ENCODE assay signal across 8 mouse cellular contexts in genomic region chr2:172938761-172939638, GRCm38 (mm10). TPM values are rescaled to one million over a fixed set of nuclear protein-coding genes. Genes with fewer than 3 reads are reported as not detected.
A peak's percentile ranks its signal among the peaks of the same experiment; 100 is the strongest.
DNase-seq lines count a peak whose midpoint lies in the region; ATAC-seq and TF ChIP-seq lines count a peak whose summit lies in the region.

No protein-coding gene starts in this region.

- H3K9ac ChIP-seq in hindbrain, embryonic 16.5 days (ENCODE audit: low read depth, low read length) = peak overlapping the region; percentile 63
- peak overlapping the region; percentile 39; the same call in 1 of the 2 replicates for H3K9ac ChIP-seq in liver, adult 2 months (ENCODE audit: low read depth, low read length)
- H3K9ac ChIP-seq in stomach, embryonic 16.5 days (ENCODE audit: low read length) = peak overlapping the region; percentile 79

- H3K4me1 ChIP-seq in lung, adult 2 months (ENCODE audit: control insufficient read depth, insufficient read depth, low read length) = peaks cover 5% of the 10 kb centered on the region; the same call in 1 of the 2 replicates
- H3K4me1 ChIP-seq in hindbrain, embryonic 16.5 days (ENCODE audit: control insufficient read depth, insufficient read depth, low read depth, low read length) = peaks cover 38% of the 10 kb centered on the region
- H3K4me1 ChIP-seq in liver, adult 2 months (ENCODE audit: control insufficient read depth, insufficient read depth, low read length) = 0 out of 2 replicates have a peak, but pooled peaks cover 3% of the 10 kb centered on the region
- peaks cover 43% of the 10 kb centered on the region for H3K4me1 ChIP-seq in stomach, embryonic 16.5 days (ENCODE audit: control insufficient read depth, insufficient read depth, low read length)

- peaks cover 66% of the 10 kb centered on the region for H3K27me3 ChIP-seq in hindbrain, embryonic 16.5 days (replicated peaks; ENCODE audit: control insufficient read depth, insufficient read depth, low read length)
- H3K27me3 ChIP-seq in liver, adult 2 months (ENCODE audit: control insufficient read depth, insufficient read depth, low read length) = peaks cover 8% of the 10 kb centered on the region
- H3K27me3 ChIP-seq in stomach, embryonic 16.5 days (ENCODE audit: control insufficient read depth, insufficient read depth, low read length) = peaks cover 4% of the 10 kb centered on the region; the same call in 1 of the 2 replicates

- peak overlapping the region; percentile 96 for H3K4me2 ChIP-seq in hindbrain, embryonic 16.5 days (ENCODE audit: low read length)
- peak overlapping the region; percentile 99 for H3K4me2 ChIP-seq in stomach, embryonic 16.5 days (ENCODE audit: low read depth, low read length)

- H3K4me3 ChIP-seq in lung, adult 2 months (replicated peaks; ENCODE audit: extremely low read depth, low read depth, low read length) = no peak overlapping the region
- peak overlapping the region; percentile 56 for H3K4me3 ChIP-seq in hindbrain, embryonic 16.5 days (ENCODE audit: low read length)
- peak overlapping the region; percentile 63; the same call in 1 of the 2 replicates for H3K4me3 ChIP-seq in liver, adult 2 months (ENCODE audit: insufficient read depth, low read depth, low read length)
- H3K4me3 ChIP-seq in stomach, embryonic 16.5 days (replicated peaks; ENCODE audit: low read length) = peak overlapping the region; percentile 68

- H3K27ac ChIP-seq in hindbrain, embryonic 16.5 days (ENCODE audit: low read depth, low read length) = no peak overlapping the region; the same call in 1 of the 2 replicates
- H3K27ac ChIP-seq in liver, adult 2 months (replicated peaks; ENCODE audit: insufficient read depth, low read depth, low read length) = no peak overlapping the region
- H3K27ac ChIP-seq in stomach, embryonic 16.5 days (ENCODE audit: low read length) = peak overlapping the region; percentile 72

- H3K9me3 ChIP-seq in hindbrain, embryonic 16.5 days (ENCODE audit: control insufficient read depth, low read length) = no peaks in the 10 kb centered on the region
- no peaks in the 10 kb centered on the region for H3K9me3 ChIP-seq in stomach, embryonic 16.5 days (replicated peaks; ENCODE audit: control insufficient read depth, low read length)

- H3K36me3 ChIP-seq in hindbrain, embryonic 16.5 days (ENCODE audit: control insufficient read depth, insufficient read depth, low read length) = no peaks in the 10 kb centered on the region
- H3K36me3 ChIP-seq in liver, adult 2 months (ENCODE audit: control insufficient read depth, insufficient read depth, low read length) = no peaks in the 10 kb centered on the region
- H3K36me3 ChIP-seq in stomach, embryonic 16.5 days (ENCODE audit: control insufficient read depth, insufficient read depth, low read length) = no peaks in the 10 kb centered on the region

- DNase-seq in lung, adult 2 months = peak; percentile 8
- no peak for DNase-seq in lung, postnatal 25 days (ENCODE audit: low spot score)
- peak; percentile 74 for DNase-seq in embryo, embryonic 11 days
- DNase-seq in liver, adult 2 months (ENCODE audit: extremely low read depth, low read depth, low spot score) = peak; percentile 25
- DNase-seq in frontal cortex, postnatal 14 days (ENCODE audit: low spot score in 2 of 2) = no peak
- DNase-seq in spleen, postnatal 14 days (ENCODE audit: low spot score in 2 of 2) = no peak

- ATAC-seq in hindbrain, embryonic 16.5 days = no peak
- peak; percentile 56; the same call in 1 of the 2 replicates for ATAC-seq in stomach, embryonic 16.5 days (ENCODE audit: insufficient read depth, low FRiP score)

- WGBS in lung, adult 2 months = 2% methylated on average over 57 of the region's 57 CpGs
- under 1% methylated on average over 47 of the region's 57 CpGs for WGBS in hindbrain, embryonic 16.5 days
- 2% methylated on average over 57 of the region's 57 CpGs for WGBS in liver, adult 2 months
- under 1% methylated on average over 57 of the region's 57 CpGs for WGBS in stomach, embryonic 16.5 days

- TF ChIP-seq POLR2A in lung, adult 2 months (IDR thresholded peaks at IDR 0.05; ENCODE audit: borderline replicate concordance, extremely low read depth, low read depth, low read length) = no peak
- no peak for TF ChIP-seq POLR2A in liver, adult 2 months (IDR thresholded peaks at IDR 0.05; ENCODE audit: extremely low read depth, insufficient read depth, low read length)

- TF ChIP-seq CTCF in lung, adult 2 months (IDR thresholded peaks at IDR 0.05; ENCODE audit: insufficient read depth, low read length) = no peak
- TF ChIP-seq CTCF in liver, adult 2 months (IDR thresholded peaks at IDR 0.05; ENCODE audit: low read depth, low read length) = peak; percentile 9; the same call in 1 of the 2 replicates

- H3K79me2 ChIP-seq in liver, adult 2 months (ENCODE audit: control insufficient read depth, insufficient read depth, low read length) = no peaks in the 10 kb centered on the region

RNA-seq across cellular contexts. Expression of gene Bmp7, which starts 1.1 kb away (rescaled TPM):
- polyA plus RNA-seq in lung, adult 2 months (2012; rRNA removed) = 3.2 and 5.3 TPM in 2 replicates
- 13.7 and 20.0 TPM in 2 replicates for polyA plus RNA-seq in hindbrain, embryonic 16.5 days (2015; fragmentation: Nextera tagmentation; extraction: Ambion mirVana)
- total RNA-seq in liver, adult 2 months (2014; rRNA removed) = 0.55 and 0.74 TPM in 2 replicates
- polyA plus RNA-seq in liver, adult 2 months (2012; rRNA removed) = 1.7 and 2.4 TPM in 2 replicates
- polyA plus RNA-seq in stomach, embryonic 16.5 days (2015; fragmentation: Nextera tagmentation; extraction: Ambion mirVana) = 15.5 and 15.7 TPM in 2 replicates

RNA-seq across cellular contexts. Expression of gene Spo11, which starts 38.5 kb away (rescaled TPM):
- polyA plus RNA-seq in lung, adult 2 months (2012; rRNA removed) = 0.14 and 0.15 TPM in 2 replicates
- 1.2 and 1.8 TPM in 2 replicates for polyA plus RNA-seq in hindbrain, embryonic 16.5 days (2015; fragmentation: Nextera tagmentation; extraction: Ambion mirVana)
- under 0.01 and 0.07 TPM in 2 replicates for total RNA-seq in liver, adult 2 months (2014; rRNA removed)
- polyA plus RNA-seq in liver, adult 2 months (2012; rRNA removed) = not detected in 2 replicates
- 0.44 and 0.86 TPM in 2 replicates for polyA plus RNA-seq in stomach, embryonic 16.5 days (2015; fragmentation: Nextera tagmentation; extraction: Ambion mirVana)

Comparison
In these comparisons a context has a peak if more than half of its experiments do, and no peak if none do; other contexts are left out.
1. DNase-seq: peak in lung, adult 2 months (single experiment), embryo, embryonic 11 days (single experiment) and liver, adult 2 months (single experiment); none in lung, postnatal 25 days (single experiment), frontal cortex, postnatal 14 days (0 of 2) and spleen, postnatal 14 days (0 of 2).
2. Peak in every context shown above with its lines, with median percentiles within 50 percentile points of each other: H3K9ac ChIP-seq.